Mouse (Mus musculus) stomach, postnatal 0 days (tissue): ENCODE results near the gene Kcnn4.

ENCODE experiments used
- CTCF ChIP-seq: IDR thresholded peaks from 2 replicates; pipeline ENCODE4 v1.5.1; 2016; ENCODE audit warnings: antibody characterized with exemption, low read depth, mild to moderate bottlenecking, moderate library complexity
- EP300 ChIP-seq: optimal IDR thresholded peaks from 2 replicates; pipeline ENCODE3; 2016; ENCODE audit warnings: antibody characterized with exemption

DNA sequence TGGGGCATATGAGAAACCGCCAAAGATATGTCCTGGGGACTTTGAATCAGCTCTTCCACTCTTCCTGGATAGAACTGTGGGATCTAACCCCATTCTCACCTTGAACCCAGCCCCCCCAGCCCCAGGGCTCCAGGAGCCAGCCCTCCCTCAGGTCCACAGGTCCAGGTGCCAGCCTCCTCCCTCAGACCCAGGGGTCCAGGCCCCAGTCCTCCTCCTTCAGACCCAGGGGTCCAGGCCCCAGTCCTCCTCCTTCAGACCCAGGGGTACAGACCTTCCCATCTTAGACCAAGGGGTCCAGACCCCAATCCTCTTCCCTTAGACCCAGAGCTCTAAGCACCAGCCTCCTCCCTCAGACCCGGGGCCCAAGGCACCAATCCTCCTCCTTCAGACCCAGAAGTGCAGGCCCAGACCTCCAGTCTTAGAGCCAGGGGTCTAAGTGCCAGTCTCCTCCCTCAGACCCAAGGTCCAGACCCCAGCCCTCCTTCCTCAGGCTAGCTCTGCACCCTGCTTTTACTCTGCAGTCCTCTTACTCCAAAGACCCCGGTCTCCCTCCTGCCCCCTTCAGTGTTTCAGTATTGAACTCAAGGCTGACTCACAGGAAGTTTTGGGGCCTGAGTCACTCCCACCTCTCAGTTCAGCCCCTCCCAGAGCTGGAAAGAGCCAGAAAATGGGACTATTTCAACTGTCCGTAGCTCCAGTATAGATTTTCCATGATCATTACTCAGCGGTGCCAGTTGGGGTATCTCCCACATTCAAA, 4.6 kb upstream of the Kcnn4 start:
- TF ChIP-seq CTCF: no peak
- no peak for TF ChIP-seq EP300
